Comparison of ENCODE assay signal across 11 mouse cellular contexts in genomic region chr17:44328147-44328482, GRCm38 (mm10).
A peak's percentile ranks its signal among the peaks of the same experiment; 100 is the strongest.
DNase-seq lines count a peak whose midpoint lies in the region; ATAC-seq lines count a peak whose summit lies in the region.
"Had no signal": no experiment of that assay in that cellular context is flagged by ENCODE, and none has a peak within 500 bp of the region (broad histone marks: within the 10 kb centered on the region; RNA-seq: fewer than 3 reads in every experiment).

No protein-coding gene starts in this region.

- H3K4me3 ChIP-seq in forebrain, embryonic 14.5 days (ENCODE audit: low read depth, low read length), result no peak overlapping the region
- no peak overlapping the region for H3K4me3 ChIP-seq in forebrain, embryonic 12.5 days (replicated peaks)
- no peak overlapping the region for H3K4me3 ChIP-seq in lung, embryonic 16.5 days (ENCODE audit: low read length)
- H3K4me3 ChIP-seq in hindbrain, embryonic 16.5 days (ENCODE audit: low read length), result no peak overlapping the region
- H3K4me3 ChIP-seq in stomach, embryonic 15.5 days (replicated peaks), result no peak overlapping the region
- H3K4me3 ChIP-seq: heart, embryonic 12.5 days had no signal

- peak overlapping the region; percentile 45; the same call in 1 of the 2 replicates for H3K9ac ChIP-seq in forebrain, embryonic 14.5 days (ENCODE audit: low read length)
- H3K9ac ChIP-seq in forebrain, embryonic 12.5 days, result no peak overlapping the region
- no peak overlapping the region for H3K9ac ChIP-seq in lung, embryonic 16.5 days (ENCODE audit: low read length)
- no peak overlapping the region for H3K9ac ChIP-seq in hindbrain, embryonic 16.5 days (ENCODE audit: low read depth, low read length)
- H3K9ac ChIP-seq in stomach, embryonic 15.5 days, result no peak overlapping the region
- H3K9ac ChIP-seq: heart, embryonic 12.5 days had no signal

- peak; percentile 71 for ATAC-seq in forebrain, embryonic 14.5 days
- ATAC-seq in forebrain, embryonic 12.5 days (ENCODE audit: low FRiP score), result no peak
- no peak for ATAC-seq in lung, embryonic 16.5 days (ENCODE audit: low read depth)
- no peak for ATAC-seq in hindbrain, embryonic 16.5 days
- no peak for ATAC-seq in stomach, embryonic 15.5 days (ENCODE audit: insufficient read depth, low FRiP score, low read depth)

- peaks cover 7% of the 10 kb centered on the region; the same call in 1 of the 2 replicates for H3K4me1 ChIP-seq in forebrain, embryonic 14.5 days (ENCODE audit: control insufficient read depth, insufficient read depth, low read length)
- peaks cover 9% of the 10 kb centered on the region for H3K4me1 ChIP-seq in forebrain, embryonic 12.5 days
- no peaks in the 10 kb centered on the region; the same call in 1 of the 2 replicates for H3K4me1 ChIP-seq in lung, embryonic 16.5 days (replicated peaks; ENCODE audit: control insufficient read depth, insufficient read depth, low read length)
- H3K4me1 ChIP-seq in hindbrain, embryonic 16.5 days (ENCODE audit: control insufficient read depth, insufficient read depth, low read depth, low read length), result peaks cover 2% of the 10 kb centered on the region; the same call in 1 of the 2 replicates
- H3K4me1 ChIP-seq in stomach, embryonic 15.5 days, result 0 out of 2 replicates have a peak, but pooled peaks cover 3% of the 10 kb centered on the region
- H3K4me1 ChIP-seq: heart, embryonic 12.5 days had no signal

- DNase-seq in forebrain, embryonic 14.5 days (ENCODE audit: low spot score), result peak; percentile 43
- DNase-seq in lung, postnatal 25 days (ENCODE audit: low spot score), result no peak
- no peak for DNase-seq in spleen, adult 12 weeks (ENCODE audit: low spot score)
- no peak for DNase-seq in urinary bladder, adult 18-20 months (ENCODE audit: low spot score in 2 of 2)
- DNase-seq: cerebellum, adult 2 months; lung, postnatal 10 days had no signal

- no peak overlapping the region for H3K27ac ChIP-seq in forebrain, embryonic 14.5 days (ENCODE audit: low read depth, low read length)
- no peak overlapping the region for H3K27ac ChIP-seq in forebrain, embryonic 12.5 days
- no peak overlapping the region for H3K27ac ChIP-seq in lung, embryonic 16.5 days (ENCODE audit: low read length)
- no peak overlapping the region for H3K27ac ChIP-seq in hindbrain, embryonic 16.5 days (ENCODE audit: low read depth, low read length)
- 0 out of 2 replicates have a peak overlapping the region, but pooled peaks have one; percentile 35 for H3K27ac ChIP-seq in stomach, embryonic 15.5 days

- no peaks in the 10 kb centered on the region for H3K9me3 ChIP-seq in forebrain, embryonic 14.5 days (replicated peaks; ENCODE audit: control insufficient read depth, low read length)
- no peaks in the 10 kb centered on the region for H3K9me3 ChIP-seq in forebrain, embryonic 12.5 days
- H3K9me3 ChIP-seq in lung, embryonic 16.5 days (ENCODE audit: control insufficient read depth, low read length), result no peaks in the 10 kb centered on the region
- no peaks in the 10 kb centered on the region for H3K9me3 ChIP-seq in hindbrain, embryonic 16.5 days (ENCODE audit: control insufficient read depth, low read length)
- no peaks in the 10 kb centered on the region for H3K9me3 ChIP-seq in stomach, embryonic 15.5 days
- H3K9me3 ChIP-seq: heart, embryonic 12.5 days had no signal

- WGBS in forebrain, embryonic 14.5 days, result 33% methylated on average over 5 of the region's 5 CpGs
- 62% methylated on average over 5 of the region's 5 CpGs for WGBS in forebrain, embryonic 12.5 days
- WGBS in lung, embryonic 16.5 days, result 48% methylated on average over 5 of the region's 5 CpGs
- WGBS in hindbrain, embryonic 16.5 days, result 53% methylated on average over 5 of the region's 5 CpGs
- 38% methylated on average over 5 of the region's 5 CpGs for WGBS in stomach, embryonic 15.5 days

- peak overlapping the region; percentile 35; the same call in 1 of the 2 replicates for H3K4me2 ChIP-seq in forebrain, embryonic 14.5 days (ENCODE audit: low read length)
- no peak overlapping the region for H3K4me2 ChIP-seq in forebrain, embryonic 12.5 days
- peak overlapping the region; percentile 23; the same call in 1 of the 2 replicates for H3K4me2 ChIP-seq in lung, embryonic 16.5 days (ENCODE audit: low read depth, low read length)
- H3K4me2 ChIP-seq in hindbrain, embryonic 16.5 days (ENCODE audit: low read length), result peak overlapping the region; percentile 29; the same call in 1 of the 2 replicates
- peak overlapping the region; percentile 37 for H3K4me2 ChIP-seq in stomach, embryonic 15.5 days
- H3K4me2 ChIP-seq: heart, embryonic 12.5 days had no signal

- H3K36me3 ChIP-seq in forebrain, embryonic 14.5 days (ENCODE audit: control insufficient read depth, insufficient read depth, low read length), result no peaks in the 10 kb centered on the region
- no peaks in the 10 kb centered on the region for H3K36me3 ChIP-seq in forebrain, embryonic 12.5 days (replicated peaks)
- no peaks in the 10 kb centered on the region for H3K36me3 ChIP-seq in lung, embryonic 16.5 days (ENCODE audit: control insufficient read depth, insufficient read depth, low read length)
- no peaks in the 10 kb centered on the region for H3K36me3 ChIP-seq in hindbrain, embryonic 16.5 days (ENCODE audit: control insufficient read depth, insufficient read depth, low read length)
- no peaks in the 10 kb centered on the region for H3K36me3 ChIP-seq in stomach, embryonic 15.5 days
- H3K36me3 ChIP-seq: heart, embryonic 12.5 days had no signal

- no peaks in the 10 kb centered on the region for H3K27me3 ChIP-seq in forebrain, embryonic 14.5 days (replicated peaks; ENCODE audit: control insufficient read depth, insufficient read depth, low read length)
- H3K27me3 ChIP-seq in forebrain, embryonic 12.5 days, result no peaks in the 10 kb centered on the region
- no peaks in the 10 kb centered on the region for H3K27me3 ChIP-seq in lung, embryonic 16.5 days (ENCODE audit: control insufficient read depth, insufficient read depth, low read depth, low read length)
- H3K27me3 ChIP-seq in hindbrain, embryonic 16.5 days (replicated peaks; ENCODE audit: control insufficient read depth, insufficient read depth, low read length), result no peaks in the 10 kb centered on the region; the same call in 1 of the 2 replicates
- H3K27me3 ChIP-seq in stomach, embryonic 15.5 days (replicated peaks), result no peaks in the 10 kb centered on the region
- H3K27me3 ChIP-seq: heart, embryonic 12.5 days had no signal
